Mouse (Mus musculus) liver, embryonic 11.5 days (tissue): ENCODE measurements around the gene Cep152. TPM values are rescaled to one million over a fixed set of nuclear protein-coding genes. Genes with fewer than 3 reads are reported as not detected.

Experiments
- ATAC-seq: fragments of 200-750 bp; cut with Nextera tagmentation; replicated peaks from 2 replicates; pipeline ENCODE4 v1.8.0; 2017; ENCODE audit warnings: moderate number of reproducible peaks, mild to moderate bottlenecking, moderate TSS enrichment, moderate library complexity; ENCODE audit not compliant: low FRiP score
- DNase-seq: peaks from one replicate; pipeline ENCODE4 v3.0.0-alpha.2; 2017; ENCODE audit warnings: low spot score
- H3K27ac ChIP-seq: fragments of 300-500 bp; sonication (generic); 2 replicates; pipeline ENCODE4 v1.5.1; 2014; ENCODE audit warnings: mild to moderate bottlenecking, low read depth, low read length, control low read depth
- H3K27me3 ChIP-seq: fragments of 300-500 bp; sonication (generic); replicated peaks from 2 replicates; pipeline ENCODE4 v1.6.1; 2014; ENCODE audit warnings: low read length, mixed read lengths; ENCODE audit not compliant: control insufficient read depth, insufficient read depth
- H3K36me3 ChIP-seq: fragments of 300-500 bp; sonication (generic); 2 replicates; pipeline ENCODE4 v1.6.1; 2014; ENCODE audit warnings: mild to moderate bottlenecking, low read length, moderate library complexity, mixed read lengths; ENCODE audit not compliant: control insufficient read depth, insufficient read depth
- H3K4me1 ChIP-seq: fragments of 300-500 bp; sonication (generic); replicated peaks from 2 replicates; pipeline ENCODE4 v1.6.1; 2014; ENCODE audit warnings: low read length, mixed read lengths; ENCODE audit not compliant: control insufficient read depth, insufficient read depth
- H3K4me2 ChIP-seq: fragments of 300-500 bp; sonication (generic); 2 replicates; pipeline ENCODE4 v1.6.1; 2014; ENCODE audit warnings: mild to moderate bottlenecking, control low read depth, moderate library complexity
- H3K4me3 ChIP-seq: fragments of 300-500 bp; sonication (generic); 2 replicates; pipeline ENCODE4 v1.5.1; 2014; ENCODE audit warnings: low read depth, low read length, control low read depth
- H3K9ac ChIP-seq: fragments of 300-500 bp; sonication (generic); 2 replicates; pipeline ENCODE4 v1.6.1; 2014; ENCODE audit warnings: low read depth, low read length, control low read depth
- H3K9me3 ChIP-seq: fragments of 300-500 bp; sonication (generic); 2 replicates; pipeline ENCODE4 v1.6.1; 2016; ENCODE audit warnings: low read length, inconsistent platforms, mixed read lengths; ENCODE audit not compliant: control insufficient read depth
- WGBS: fragments of 180-500 bp; shearing (Covaris S2); extraction: QIAGEN DNeasy Blood & Tissue Kit; methylation state at CpG from one replicate; pipeline ENCODE4 v1.1.7; 2014; 5-methylcytosine and 5-hydroxymethylcytosine counted together
- polyA plus RNA-seq: library from polyadenylated mRNA; unstranded; fragments of >200 nt; fragmentation: Nextera tagmentation; extraction: Ambion mirVana; gene quantifications from 2 replicates; pipeline ENCODE4 v1.2.1, GENCODE M21; 2014

Gene Cep152
- polyA plus RNA-seq, 1 experiment from 2014 or later = 8.1 TPM

DNA sequence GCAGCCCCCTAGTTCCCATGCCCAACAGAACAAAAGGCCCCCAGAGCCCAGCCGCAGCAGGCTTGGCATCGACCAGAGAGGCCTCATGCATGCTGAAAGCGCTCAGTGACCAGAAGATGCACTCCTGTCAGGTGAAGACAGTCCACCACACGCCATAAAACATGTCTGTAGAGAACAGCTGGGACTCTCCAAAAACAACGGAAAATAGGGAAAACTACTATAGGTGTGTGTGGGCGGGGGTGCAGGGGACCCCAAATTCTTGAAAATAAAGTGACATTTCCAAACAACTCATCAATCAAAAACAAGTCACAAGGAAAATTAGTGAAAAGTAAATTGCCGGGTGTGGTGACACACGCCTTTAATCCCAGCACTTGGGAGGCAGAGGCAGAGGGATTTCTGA is 62.5 kb downstream of the Cep152 start:
- no peaks in the 10 kb centered on the region for H3K27me3 ChIP-seq

DNA sequence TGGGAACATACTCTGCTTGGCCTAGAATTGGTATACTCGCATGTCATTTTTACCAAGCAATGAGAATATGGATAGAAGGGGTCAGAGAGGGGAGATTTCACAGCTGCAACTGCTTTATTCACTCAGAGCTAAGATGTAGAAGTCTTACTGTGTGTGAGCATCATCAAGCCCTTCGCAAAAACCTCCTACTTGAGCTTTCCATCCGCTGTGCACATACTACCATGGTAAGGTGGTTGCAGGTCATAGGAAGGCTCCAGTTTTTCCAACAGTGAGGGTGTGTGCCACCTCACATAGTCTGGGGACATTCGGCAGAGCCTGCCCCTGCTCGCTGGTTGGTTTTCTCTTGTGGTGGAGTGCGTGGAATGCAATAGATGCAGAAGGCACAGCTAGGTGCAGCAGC is 64.9 kb downstream of the Cep152 start:
- peaks cover 9% of the 10 kb centered on the region; the same call in 1 of the 2 replicates for H3K36me3 ChIP-seq
- no peak for ATAC-seq
- DNase-seq = no peak
- no peaks in the 10 kb centered on the region for H3K9me3 ChIP-seq
- no peak overlapping the region for H3K4me2 ChIP-seq
- no peaks in the 10 kb centered on the region for H3K4me1 ChIP-seq
- WGBS = 89% methylated on average over 6 of the region's 6 CpGs
- H3K27ac ChIP-seq = no peak overlapping the region
- H3K9ac ChIP-seq = no peak overlapping the region
- H3K27me3 ChIP-seq = no peaks in the 10 kb centered on the region
- H3K4me3 ChIP-seq = no peak overlapping the region

More for the DNA sequence above, 62.5 kb downstream of the Cep152 start:
- Histone ChIP-seq H3K36me3 (peaks cover 17% of the 10 kb centered on the region), H3K4me3 (no peak overlapping the region), H3K4me2 (no peak overlapping the region), H3K27ac (no peak overlapping the region), H3K9ac (no peak overlapping the region), H3K9me3 (no peaks in the 10 kb centered on the region), H3K4me1 (no peaks in the 10 kb centered on the region)
- WGBS = 92% methylated on average over 8 of the region's 8 CpGs
- DNase-seq (no peak), ATAC-seq (no peak)

- no peak for ATAC-seq
- no peak overlapping the region for H3K4me3 ChIP-seq
- no peaks in the 10 kb centered on the region for H3K9me3 ChIP-seq
- peak; percentile 29 for DNase-seq
- no peak overlapping the region for H3K27ac ChIP-seq
- H3K4me2 ChIP-seq = no peak overlapping the region
- H3K9ac ChIP-seq = no peak overlapping the region
- no peaks in the 10 kb centered on the region for H3K27me3 ChIP-seq
- H3K36me3 ChIP-seq = peaks cover 7% of the 10 kb centered on the region; the same call in 1 of the 2 replicates
- H3K4me1 ChIP-seq = no peaks in the 10 kb centered on the region
- 80% methylated on average over 19 of the region's 19 CpGs for WGBS
These were observed 66.0 kb downstream of the Cep152 start for GRCm38 (mm10) chr2:125558634-125559589.

- no peaks in the 10 kb centered on the region for H3K27me3 ChIP-seq
- no peak overlapping the region for H3K4me3 ChIP-seq
- no peak overlapping the region for H3K27ac ChIP-seq
- no peaks in the 10 kb centered on the region for H3K9me3 ChIP-seq
- 76% methylated on average over 6 of the region's 6 CpGs for WGBS
- no peaks in the 10 kb centered on the region for H3K36me3 ChIP-seq
- DNase-seq = no peak
- no peaks in the 10 kb centered on the region for H3K4me1 ChIP-seq
- ATAC-seq = no peak
- no peak overlapping the region for H3K4me2 ChIP-seq
- H3K9ac ChIP-seq = no peak overlapping the region
These were observed 69.1 kb downstream of the Cep152 start for GRCm38 (mm10) chr2:125555830-125556229.

DNA sequence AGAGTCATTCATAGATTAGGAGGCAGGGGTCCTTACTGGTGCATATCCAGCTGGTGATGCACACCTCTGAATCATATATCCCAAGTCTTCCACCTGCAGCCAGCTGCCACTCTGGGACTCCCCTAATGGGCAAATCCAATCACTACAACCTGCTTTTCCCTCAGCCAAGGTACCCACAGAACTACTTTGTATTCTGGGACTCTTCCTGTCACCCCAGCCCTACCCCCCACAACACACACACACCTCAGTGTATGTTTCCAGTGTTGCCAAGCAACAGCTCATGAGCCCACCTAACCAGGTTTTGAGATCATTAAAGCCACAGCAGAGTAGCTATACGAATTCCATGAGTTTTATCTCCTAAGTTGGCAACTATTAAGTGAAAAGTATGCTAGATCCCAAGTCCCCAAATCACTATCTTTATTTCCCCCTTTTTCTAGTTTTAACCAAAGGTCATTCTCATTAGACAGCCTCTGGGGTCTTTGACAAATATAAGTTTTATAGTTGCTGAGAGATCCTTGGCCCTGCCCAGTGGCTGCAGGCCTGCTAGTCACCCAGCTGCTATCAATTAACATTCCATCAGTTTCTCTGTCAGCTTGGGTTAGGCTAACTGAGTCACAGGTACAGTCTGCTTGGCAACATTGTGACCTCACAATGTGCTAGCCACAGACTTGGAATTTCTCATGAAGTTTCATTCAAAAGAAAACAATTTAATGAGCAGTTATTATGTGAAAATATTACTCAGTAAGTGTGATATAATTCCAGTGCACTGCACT is 75.9 kb downstream of the Cep152 start:
- Histone ChIP-seq H3K9ac (no peak overlapping the region), H3K27ac (no peak overlapping the region), H3K27me3 (no peaks in the 10 kb centered on the region), H3K4me1 (no peaks in the 10 kb centered on the region), H3K36me3 (no peaks in the 10 kb centered on the region), H3K4me2 (no peak overlapping the region), H3K4me3 (no peak overlapping the region), H3K9me3 (no peaks in the 10 kb centered on the region)
- 59% methylated on average over 1 of the region's 1 CpGs for WGBS
- DNase-seq (no peak), ATAC-seq (no peak)

DNA sequence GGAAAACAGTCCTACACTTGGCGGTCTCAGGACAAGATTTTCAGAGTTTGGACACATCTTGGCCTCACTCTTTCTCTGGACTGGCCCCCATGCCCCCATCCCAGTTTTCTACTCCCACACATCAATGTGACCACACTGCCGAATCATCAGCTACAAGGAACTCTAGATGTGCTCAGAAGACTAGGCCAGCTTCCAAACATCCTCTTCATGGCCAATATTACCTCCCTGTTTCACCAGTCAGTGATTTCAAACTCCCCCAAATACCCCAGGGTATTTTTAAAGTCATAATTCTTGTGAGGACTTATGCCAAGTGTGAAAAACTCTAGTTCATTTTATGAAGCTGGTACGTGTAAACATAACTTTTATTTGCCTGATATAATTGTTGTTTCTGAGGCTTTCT is 79.9 kb downstream of the Cep152 start:
- Histone ChIP-seq H3K4me3 (no peak overlapping the region), H3K36me3 (no peaks in the 10 kb centered on the region), H3K9me3 (no peaks in the 10 kb centered on the region), H3K27ac (no peak overlapping the region), H3K4me2 (no peak overlapping the region), H3K4me1 (no peaks in the 10 kb centered on the region), H3K9ac (no peak overlapping the region), H3K27me3 (no peaks in the 10 kb centered on the region)
- 80% methylated on average over 3 of the region's 3 CpGs for WGBS
- DNase-seq (no peak), ATAC-seq (no peak)

- H3K36me3 ChIP-seq = no peaks in the 10 kb centered on the region
- ATAC-seq = no peak
- no peak overlapping the region for H3K4me3 ChIP-seq
- no peaks in the 10 kb centered on the region for H3K4me1 ChIP-seq
- H3K9ac ChIP-seq = no peak overlapping the region
- H3K4me2 ChIP-seq = no peak overlapping the region
- no peaks in the 10 kb centered on the region for H3K27me3 ChIP-seq
- WGBS = 49% methylated on average over 1 of the region's 1 CpGs
- H3K9me3 ChIP-seq = no peaks in the 10 kb centered on the region
- H3K27ac ChIP-seq = no peak overlapping the region
- no peak for DNase-seq
These were observed 81.3 kb downstream of the Cep152 start for GRCm38 (mm10) chr2:125543646-125544045.

GRCm38 (mm10) chr2:125541451-125541850 is 83.5 kb downstream of the Cep152 start:
- 68% methylated on average over 7 of the region's 7 CpGs for WGBS
- H3K36me3 ChIP-seq = no peaks in the 10 kb centered on the region

More at GRCm38 (mm10) chr2:125541451-125541850, 83.5 kb downstream of the Cep152 start:
- Histone ChIP-seq H3K9me3 (no peaks in the 10 kb centered on the region), H3K9ac (no peak overlapping the region), H3K27ac (no peak overlapping the region), H3K27me3 (no peaks in the 10 kb centered on the region), H3K4me2 (no peak overlapping the region), H3K4me1 (no peaks in the 10 kb centered on the region), H3K4me3 (no peak overlapping the region)
- DNase-seq (no peak), ATAC-seq (no peak)
